Mouse (Mus musculus): ENCODE measurements at regions not wholly inside any gene's neighbourhood (a gene's known extent, or its start where the extent isn't known, plus 50 kb on each side); places are given as distances from the start of the nearest gene placed in this dataset.

- DNase-seq (ENCODE audit: low spot score in 2 of 2), result no peak
Observed at GRCm38 (mm10) chr3:78782766-78783165, 503.6 kb downstream of the Rapgef2 start.

- DNase-seq (ENCODE audit: low spot score in 2 of 2), result no peak
Observed at GRCm38 (mm10) chr3:78755686-78756476, 530.4 kb downstream of the Rapgef2 start.

GRCm38 (mm10) chr3:78736111-78736510, 550.2 kb downstream of the Rapgef2 start:
- no peak for DNase-seq (ENCODE audit: low spot score in 2 of 2)

GRCm38 (mm10) chr3:78716691-78717090, 569.6 kb downstream of the Rapgef2 start:
- DNase-seq (ENCODE audit: low spot score in 2 of 2), result no peak

GRCm38 (mm10) chr3:78707687-78708086, 578.6 kb downstream of the Rapgef2 start:
- DNase-seq (ENCODE audit: low spot score in 2 of 2), result no peak

GRCm38 (mm10) chr3:78698936-78699335, 587.4 kb downstream of the Rapgef2 start:
- DNase-seq (ENCODE audit: low spot score in 2 of 2), result no peak

- DNase-seq (ENCODE audit: low spot score in 2 of 2), result no peak
Observed at GRCm38 (mm10) chr3:78691499-78691898, 594.8 kb downstream of the Rapgef2 start.

GRCm38 (mm10) chr3:78677656-78678055, 608.7 kb downstream of the Rapgef2 start:
- no peak for DNase-seq (ENCODE audit: low spot score in 2 of 2)

GRCm38 (mm10) chr3:78676806-78677205, 609.5 kb downstream of the Rapgef2 start:
- DNase-seq (ENCODE audit: low spot score in 2 of 2), result no peak

GRCm38 (mm10) chr3:78674529-78675187, 611.7 kb downstream of the Rapgef2 start:
- DNase-seq (ENCODE audit: low spot score in 2 of 2), result no peak

GRCm38 (mm10) chr3:78668050-78668449, 618.3 kb downstream of the Rapgef2 start:
- DNase-seq (ENCODE audit: low spot score in 2 of 2), result no peak

- no peak for DNase-seq (ENCODE audit: low spot score in 2 of 2)
Observed at GRCm38 (mm10) chr3:78667374-78668023, 618.8 kb downstream of the Rapgef2 start.

GRCm38 (mm10) chr3:78648115-78648514, 638.2 kb downstream of the Rapgef2 start:
- DNase-seq (ENCODE audit: low spot score in 2 of 2), result no peak

- DNase-seq (ENCODE audit: low spot score in 2 of 2), result no peak
Observed at GRCm38 (mm10) chr3:78635386-78635785, 650.9 kb downstream of the Rapgef2 start.

- no peak for DNase-seq (ENCODE audit: low spot score in 2 of 2)
Observed at GRCm38 (mm10) chr3:78618900-78619299, 667.4 kb downstream of the Rapgef2 start.

- no peak for DNase-seq (ENCODE audit: low spot score in 2 of 2)
Observed at GRCm38 (mm10) chr3:78594718-78595236, 691.5 kb downstream of the Rapgef2 start.

- no peak for DNase-seq (ENCODE audit: low spot score in 2 of 2)
Observed at GRCm38 (mm10) chr3:78594305-78594704, 692.0 kb downstream of the Rapgef2 start.

GRCm38 (mm10) chr3:78586639-78587038, 699.7 kb downstream of the Rapgef2 start:
- DNase-seq (ENCODE audit: low spot score in 2 of 2), result no peak

- DNase-seq (ENCODE audit: low spot score in 2 of 2), result no peak
Observed at GRCm38 (mm10) chr3:78581868-78582267, 704.4 kb downstream of the Rapgef2 start.

- no peak for DNase-seq (ENCODE audit: low spot score in 2 of 2)
Observed at GRCm38 (mm10) chr3:78581100-78581499, 705.2 kb downstream of the Rapgef2 start.

GRCm38 (mm10) chr3:78575667-78576464, 710.5 kb downstream of the Rapgef2 start:
- no peak for DNase-seq (ENCODE audit: low spot score in 2 of 2)

- DNase-seq (ENCODE audit: low spot score in 2 of 2), result no peak
Observed at GRCm38 (mm10) chr3:78574807-78575206, 711.5 kb downstream of the Rapgef2 start.
